ENCODE assay signal across 8 mouse cellular contexts in the genomic region with DNA sequence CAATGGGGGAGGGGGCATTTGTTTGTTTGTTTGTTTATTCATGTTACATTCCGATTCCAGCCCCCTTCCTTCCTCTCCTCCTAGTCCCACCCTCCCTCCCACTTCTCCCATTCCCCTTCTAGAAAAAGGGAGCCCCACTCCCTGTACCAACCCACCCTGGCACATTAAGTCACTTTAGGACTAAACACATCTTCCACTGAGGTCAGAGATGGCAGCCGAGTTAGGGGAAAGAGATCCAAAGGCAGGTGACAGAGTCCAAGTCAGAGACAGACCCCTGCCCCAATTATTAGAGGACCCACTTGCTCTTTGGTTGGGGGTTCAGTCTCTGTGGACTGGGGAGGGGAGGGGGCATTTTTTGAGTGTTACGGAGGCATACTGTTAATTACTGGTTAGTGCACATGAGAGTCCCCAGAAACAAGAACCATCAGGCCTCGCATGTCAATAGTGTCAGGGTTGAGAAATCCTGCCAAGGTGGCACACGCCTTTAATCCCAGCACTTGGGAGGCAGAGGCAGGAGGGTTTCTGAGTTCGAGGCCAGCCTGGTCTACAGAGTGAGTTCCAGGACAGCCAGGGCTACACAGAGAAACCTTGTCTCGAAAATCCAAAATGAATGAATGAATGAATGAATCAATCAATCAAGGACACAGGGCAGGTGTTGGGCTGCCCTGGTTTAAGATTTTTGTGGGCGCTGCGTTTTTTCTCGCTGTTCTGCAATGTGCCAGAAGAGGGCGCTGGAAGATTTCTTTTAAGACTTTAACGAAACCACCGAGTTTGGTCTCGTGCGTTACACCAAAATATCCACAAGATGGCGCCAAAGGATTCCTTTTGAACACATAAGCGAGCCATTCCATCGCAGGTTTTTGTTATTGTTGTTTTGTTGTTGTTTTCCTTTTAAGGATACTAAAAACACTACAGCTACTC.
DNase-seq lines count a peak whose midpoint lies in the region; ATAC-seq lines count a peak whose summit lies in the region.

No protein-coding gene starts in this region.

- peak; percentile 94 for DNase-seq in ZHBTc4 (ENCODE audit: low read depth, low spot score)
- peak; percentile 86 for DNase-seq in gastrocnemius, postnatal 10 days
- peak; percentile 97 for DNase-seq in induced T-regulatory cell, adult 2 months (ENCODE audit: low read depth)
- peak; percentile 78 to 92 for DNase-seq in left cerebral cortex, adult 8-10 months (ENCODE audit: low spot score in 2 of 2)
- DNase-seq in right cerebral cortex, postnatal 14 days, result peak; percentile 86
- peak; percentile 84 to 89 for DNase-seq in urinary bladder, postnatal 36 days (ENCODE audit: low spot score in 2 of 2)

- ATAC-seq in common myeloid progenitor, adult 5-6 weeks (replicated peaks; ENCODE audit: low read depth, poor library complexity, severe bottlenecking), result peak; percentile 86
- ATAC-seq in megakaryocyte-erythroid progenitor cell, adult 5-6 weeks (replicated peaks; ENCODE audit: low FRiP score, low TSS enrichment, poor library complexity, severe bottlenecking), result peak; percentile 79

Comparison
In these comparisons a context has a peak if more than half of its experiments do, and no peak if none do; other contexts are left out.
1. Peak in every context shown above with its lines: DNase-seq and ATAC-seq.